Mouse (Mus musculus) regulatory T cell (primary cell): Measurements from ENCODE around the gene Zfp280d.

Source experiments
- in situ Hi-C: fragments of 300-600 bp; cut with MboI, MseI; formaldehyde crosslinking; loops from one replicate; pipeline ENCODE4 v1.15.1; 2025; ENCODE audit warnings: high pct_unique_total_duplicates

The Zfp280d gene

DNA sequence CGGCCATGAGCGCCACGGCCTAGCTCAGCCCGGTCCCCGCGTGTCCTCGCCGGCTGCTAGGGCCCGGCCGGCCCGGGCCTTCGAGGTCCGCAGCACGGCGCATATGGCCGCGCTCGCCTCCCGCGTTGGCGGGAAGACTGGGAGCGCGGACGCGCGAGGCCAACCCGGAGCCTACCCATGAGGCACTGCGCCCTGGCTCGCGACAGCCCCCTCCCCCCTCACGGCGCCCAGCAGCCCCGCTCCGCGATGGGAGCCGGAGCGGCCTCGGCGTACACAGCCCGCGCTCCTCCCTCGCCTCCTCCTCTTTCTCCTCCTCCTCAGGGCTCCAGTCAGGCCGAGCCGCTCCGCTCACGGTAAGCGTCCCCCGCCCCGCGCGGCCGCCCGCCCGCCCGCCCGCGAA, at the start of gene Zfp280d:
Gene Zfp280d, plus strand, starts transcription at position 184 of the 400 bp plus-strand sequence.
- in situ Hi-C loops: loop anchor here (5.0 kb wide), 1 partner anchor 48 kb away; no protein-coding TSS in a partner anchor

DNA sequence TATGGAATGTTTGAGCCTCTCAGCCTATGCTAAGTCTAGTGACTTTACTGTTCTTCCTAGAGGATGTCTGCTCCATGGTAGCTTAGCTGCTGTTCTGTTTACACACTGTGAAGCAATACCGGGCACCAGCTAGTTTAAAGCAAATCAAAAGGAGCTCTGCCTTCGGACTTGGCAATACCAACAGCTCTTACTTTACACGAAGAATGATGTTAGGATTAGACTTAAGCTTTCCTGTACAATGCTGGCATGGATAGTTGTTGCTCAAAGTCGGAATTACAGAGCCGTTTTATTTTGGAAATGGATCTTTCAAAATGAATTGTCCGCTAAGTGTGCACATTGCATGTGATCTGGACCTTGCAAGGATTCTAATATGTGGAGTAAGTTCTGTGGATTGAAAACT, 48.1 kb upstream of the Zfp280d start:
- in situ Hi-C loops: no loop called here

DNA sequence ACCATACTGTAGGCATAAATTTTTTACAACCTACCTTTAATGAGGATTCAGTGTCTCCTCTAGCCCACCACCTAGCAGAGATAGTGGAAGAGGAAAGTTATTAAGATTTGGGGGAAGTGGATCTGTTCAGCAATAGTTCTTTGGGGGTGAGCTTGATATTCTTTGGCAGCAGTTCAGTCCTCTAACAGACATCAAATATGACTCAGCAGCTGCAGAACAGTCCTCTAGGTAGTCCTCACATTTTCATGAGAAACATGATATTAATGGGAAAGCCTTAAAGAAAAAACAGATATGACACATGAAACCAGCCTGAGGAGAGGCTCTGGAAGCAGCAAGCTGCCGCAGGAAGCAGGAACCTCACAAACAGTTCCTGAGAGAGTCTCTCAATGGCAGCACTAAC, 22.0 kb upstream of the Zfp280d start:
- in situ Hi-C loops: no loop called here

DNA sequence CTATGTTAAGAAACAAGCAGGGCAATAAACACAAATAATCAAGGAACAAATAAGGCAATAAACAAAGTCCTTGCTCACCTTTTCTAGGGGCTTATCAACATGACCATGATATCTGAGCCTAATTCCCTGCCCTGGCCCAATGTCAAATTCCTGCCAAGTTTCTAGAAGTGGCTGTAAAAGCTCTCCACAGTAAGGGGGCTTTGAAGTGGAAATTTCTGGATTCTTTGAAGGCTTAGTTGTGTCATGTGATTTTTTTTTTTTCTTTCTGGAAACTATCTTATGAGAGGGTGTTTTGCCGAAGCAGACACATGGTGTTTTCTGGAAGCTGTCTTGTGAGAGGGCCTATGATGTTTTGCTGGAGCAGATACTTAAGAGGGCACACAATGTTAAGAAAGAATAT, 19.4 kb upstream of the Zfp280d start:
- in situ Hi-C loops: no loop called here

DNA sequence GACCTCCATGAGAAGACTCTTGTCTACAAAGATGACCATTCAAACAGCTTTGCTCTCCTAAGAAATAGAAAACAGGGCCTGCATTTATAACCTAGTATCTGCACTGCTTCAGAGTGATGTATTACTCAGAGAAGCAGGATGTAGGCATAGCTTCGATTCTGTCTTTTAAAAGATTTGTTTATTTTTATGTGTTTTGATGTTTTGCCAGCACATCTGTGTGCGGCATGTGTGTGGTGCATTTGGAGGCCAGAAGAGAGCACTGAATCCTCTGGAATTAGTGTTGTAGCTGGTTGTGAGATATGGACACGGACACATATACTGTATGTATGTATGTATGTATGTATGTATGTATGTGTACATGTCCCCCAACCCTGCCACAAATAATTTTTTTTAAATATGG, 18.0 kb upstream of the Zfp280d start:
- in situ Hi-C loops: no loop called here

DNA sequence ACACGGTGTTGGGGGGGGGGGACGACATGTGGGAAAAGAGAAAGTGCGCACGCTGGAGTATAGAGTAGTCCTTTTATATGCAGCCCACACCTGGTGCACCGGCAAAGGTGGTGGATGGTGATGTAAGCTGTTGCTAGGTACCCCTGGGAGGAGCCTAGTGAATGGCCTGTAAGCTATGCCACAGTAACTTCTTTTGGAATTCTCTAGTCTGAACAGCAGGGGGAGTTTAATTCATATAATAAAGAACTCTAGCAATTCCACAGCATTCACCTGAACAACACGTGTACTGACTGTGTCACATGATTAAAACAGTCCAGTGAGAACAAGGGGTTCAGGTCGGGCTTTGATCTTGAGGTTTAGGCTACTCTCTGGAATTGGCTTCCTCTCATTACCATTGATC, 14.3 kb upstream of the Zfp280d start:
- in situ Hi-C loops: no loop called here

DNA sequence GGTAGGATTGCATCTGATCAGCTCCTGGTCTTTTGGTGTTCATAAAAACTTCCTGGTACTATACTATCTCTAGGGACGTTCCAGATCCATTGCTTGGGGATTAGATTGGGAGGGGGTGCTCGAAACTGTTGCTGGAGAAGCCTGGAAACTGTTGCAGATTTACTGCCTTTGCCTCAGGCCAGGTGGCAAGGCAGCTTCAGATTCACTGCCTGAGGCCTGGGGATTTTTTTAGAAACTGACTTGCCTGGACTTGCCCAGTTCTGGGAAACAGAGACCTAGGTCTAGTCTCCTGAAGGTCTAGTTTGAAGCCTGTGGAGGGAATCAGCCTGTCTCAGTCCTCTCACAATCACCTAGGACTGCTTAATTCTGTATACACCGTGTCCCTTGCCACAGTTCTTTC, 9.8 kb upstream of the Zfp280d start:
- in situ Hi-C loops: no loop called here

DNA sequence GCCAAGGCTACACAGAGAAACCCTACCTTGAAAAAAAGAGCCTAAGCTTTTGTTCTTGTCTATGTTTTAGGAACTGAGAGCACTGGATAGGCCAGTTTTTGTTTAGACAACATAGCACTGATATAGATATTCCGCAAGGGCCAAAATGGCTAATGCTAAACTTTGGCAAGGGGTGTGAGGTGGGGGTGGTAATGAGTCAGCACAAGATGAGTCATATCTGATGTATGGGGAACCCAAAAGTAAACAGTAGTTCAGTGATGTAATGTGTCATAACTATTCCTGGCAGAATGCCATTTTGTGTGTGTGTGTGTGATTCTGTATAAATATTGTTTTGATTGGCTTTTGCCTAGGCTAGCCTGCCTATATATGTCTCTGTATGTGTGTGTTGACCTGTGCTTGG, 4.5 kb upstream of the Zfp280d start:
- in situ Hi-C loops: loop anchor here (5.0 kb wide), 1 partner anchor 52 kb away; no protein-coding TSS in a partner anchor

DNA sequence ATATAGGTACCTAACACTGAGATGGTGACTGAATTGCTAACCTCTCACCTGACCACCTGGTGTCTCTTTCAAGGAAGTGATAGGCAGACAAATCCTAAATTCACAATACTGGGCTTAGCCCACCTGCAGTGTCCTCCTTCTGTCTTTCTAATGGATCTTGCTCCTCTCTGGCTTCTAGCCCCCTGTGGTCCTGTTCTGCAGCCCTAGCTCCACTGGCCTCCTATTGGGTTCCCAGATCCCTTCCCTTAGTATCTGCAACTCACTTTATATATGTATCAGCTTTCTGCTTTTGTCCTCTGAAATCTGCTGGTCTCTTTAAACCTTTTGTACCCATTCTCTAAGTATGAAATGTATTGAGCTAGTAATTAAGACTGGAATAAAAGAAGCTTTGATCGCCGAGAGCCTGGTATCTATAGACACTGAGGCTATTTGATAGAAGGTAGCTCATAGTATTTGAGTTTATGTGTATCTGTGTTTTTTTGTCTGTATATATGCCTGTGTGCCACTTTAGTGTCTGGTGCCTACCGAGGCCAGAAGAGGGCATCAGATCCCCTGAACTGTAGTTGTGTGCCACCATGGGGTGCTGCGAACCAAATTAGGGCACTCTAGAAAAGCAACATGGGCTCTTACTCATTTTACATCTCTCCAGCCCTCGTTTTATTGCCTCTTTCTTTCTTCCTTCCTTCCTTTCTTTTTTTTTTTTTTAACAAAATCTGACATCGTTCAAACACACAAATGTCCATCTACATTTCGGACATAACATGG, 832 bp upstream of the Zfp280d start:
- in situ Hi-C loops: loop anchor here (5.0 kb wide), 1 partner anchor 48 kb away; no protein-coding TSS in a partner anchor

DNA sequence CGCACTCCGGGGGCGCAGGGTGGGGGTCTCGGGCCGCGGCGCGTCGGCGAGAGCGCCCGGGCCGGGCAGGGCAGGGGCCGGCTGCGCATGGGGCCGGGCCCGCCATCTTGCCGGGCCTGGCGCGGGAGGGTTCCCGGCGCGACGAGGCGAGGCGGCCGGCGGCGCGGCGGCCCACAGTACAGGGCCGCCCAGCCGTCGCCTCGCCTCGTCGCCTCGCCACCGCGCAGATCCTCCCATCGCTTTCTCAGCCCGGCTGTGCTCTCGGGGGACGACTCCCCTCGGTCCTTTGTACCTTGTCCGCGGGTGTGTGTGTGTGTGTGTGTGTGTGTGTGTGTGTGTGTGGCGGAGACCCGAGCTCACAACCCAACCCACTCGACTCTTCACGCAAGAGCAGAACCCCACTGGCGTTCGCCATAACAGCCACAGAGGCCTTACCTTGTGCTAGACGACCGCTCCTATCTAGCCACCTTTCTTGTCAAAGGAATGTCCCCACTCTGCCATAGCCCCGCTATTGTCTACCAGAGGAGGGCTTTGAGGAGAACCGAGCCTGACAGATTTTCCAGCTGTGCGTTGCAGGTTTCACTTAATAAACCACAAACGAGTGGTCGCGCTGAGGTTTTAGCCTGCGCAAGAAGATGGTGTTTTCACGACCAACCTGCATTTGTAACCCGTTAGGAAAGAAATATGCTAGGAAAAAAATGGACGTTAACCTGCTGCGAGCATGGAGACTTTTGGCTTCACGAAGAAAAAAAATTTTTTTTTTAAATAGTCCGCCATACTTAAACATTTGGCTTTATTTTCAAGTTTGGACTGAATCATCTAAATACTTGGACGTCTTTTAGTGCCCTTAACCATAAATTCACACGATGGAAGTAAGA, 680 bp downstream of the Zfp280d start:
- in situ Hi-C loops: no loop called here

DNA sequence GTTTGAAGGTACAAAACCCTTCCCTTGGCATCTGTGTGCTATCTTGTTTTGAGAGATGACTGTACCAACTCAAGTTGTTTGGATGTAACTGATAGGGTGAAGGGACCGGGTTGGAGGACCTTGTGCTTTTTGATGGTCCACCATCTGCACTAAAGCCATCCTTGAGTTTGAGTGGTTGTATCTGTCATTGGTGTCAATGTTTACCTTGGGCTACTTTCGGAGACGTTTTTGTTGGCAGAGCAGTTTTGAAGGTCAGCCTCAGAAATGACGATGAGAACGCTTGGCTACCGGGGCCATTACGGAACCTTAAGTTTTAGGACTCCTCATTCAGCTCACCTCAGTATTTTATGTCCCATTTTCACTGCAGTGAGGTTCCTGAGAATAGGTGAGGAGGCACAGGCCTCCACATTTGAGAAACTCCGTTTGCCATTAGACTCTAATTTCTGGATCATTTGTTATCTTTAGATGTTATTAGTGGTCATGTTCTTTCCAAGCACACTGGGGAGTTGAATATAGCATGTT, 1.4 kb downstream of the Zfp280d start:
- in situ Hi-C loops: no loop called here

DNA sequence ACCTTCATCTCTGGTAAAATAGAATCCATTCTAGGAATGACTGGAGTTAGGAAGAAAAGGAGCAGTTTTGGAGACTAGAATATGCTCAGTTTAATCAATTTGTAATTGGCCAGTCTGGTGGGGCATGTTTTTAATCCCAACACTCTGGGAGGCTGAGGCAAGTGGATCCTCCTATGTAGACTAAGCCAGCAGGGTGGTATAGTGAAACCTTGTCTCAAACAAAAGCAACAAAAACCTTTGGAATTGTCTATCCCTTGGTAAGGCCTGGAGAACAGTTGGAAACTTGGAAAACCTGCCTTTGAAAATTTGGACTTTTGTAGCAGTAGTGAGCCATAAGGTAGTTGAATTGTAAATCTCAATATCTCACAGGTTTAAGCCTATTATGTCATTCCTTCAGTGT, 2.3 kb downstream of the Zfp280d start:
- in situ Hi-C loops: no loop called here

DNA sequence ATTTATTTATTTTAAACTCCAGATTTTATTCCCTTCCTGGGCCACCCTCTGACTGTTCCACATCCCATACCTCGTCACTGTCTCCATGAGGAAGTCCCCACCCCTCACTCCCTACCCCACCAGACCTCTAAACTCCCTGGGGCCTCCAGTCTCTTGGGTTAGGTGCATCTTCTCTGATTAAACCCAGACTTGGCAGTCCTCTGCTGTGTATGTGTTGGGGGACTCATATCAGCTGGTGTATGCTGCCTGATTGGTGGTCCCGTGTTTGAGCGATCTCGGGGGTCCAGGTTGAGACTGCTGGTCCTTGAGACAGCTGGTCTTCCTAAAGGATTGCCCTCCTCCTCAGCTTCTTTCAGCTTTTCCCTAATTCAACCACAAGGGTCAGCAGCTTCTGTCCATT, 5.3 kb downstream of the Zfp280d start:
- in situ Hi-C loops: no loop called here

DNA sequence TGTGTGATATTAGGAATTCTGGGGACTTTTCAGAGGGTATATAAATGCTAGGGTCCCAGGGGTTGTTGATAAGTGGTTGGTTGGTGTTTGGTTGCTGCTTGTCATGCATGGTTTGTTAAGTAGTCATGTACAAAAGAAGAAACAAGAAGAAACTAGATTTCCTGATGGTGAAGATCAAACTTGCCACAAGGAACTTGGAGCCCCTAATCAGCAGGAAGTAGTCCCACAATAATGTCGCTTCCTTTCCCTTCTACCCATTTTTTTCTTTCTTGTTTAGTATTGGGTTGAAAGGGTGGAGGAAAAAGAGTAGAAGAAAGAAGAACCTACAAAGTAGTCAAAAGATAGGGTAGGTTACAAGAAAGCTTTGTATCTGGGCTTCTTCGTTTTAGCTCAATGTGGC, 13.0 kb downstream of the Zfp280d start:
- in situ Hi-C loops: no loop called here

DNA sequence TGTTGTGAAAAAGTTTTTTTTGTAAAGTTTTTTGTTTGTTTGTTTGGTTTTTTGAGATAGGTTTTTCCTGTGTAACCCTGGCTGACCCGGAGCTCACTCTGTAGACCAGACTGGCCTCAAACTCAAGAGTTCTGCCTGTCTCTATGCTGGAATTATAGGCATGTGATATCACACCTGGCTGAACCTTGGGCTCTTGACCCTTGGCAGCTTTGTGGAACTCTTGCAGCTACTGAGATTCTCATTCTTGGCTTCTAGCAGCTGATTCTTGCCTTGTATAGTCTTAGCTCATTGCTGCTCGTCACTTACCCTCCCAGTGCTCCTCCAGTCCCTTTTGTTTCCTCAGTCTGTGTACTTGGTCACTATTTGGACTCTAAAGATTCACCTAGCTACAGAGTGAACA, 13.6 kb downstream of the Zfp280d start:
- in situ Hi-C loops: no loop called here

DNA sequence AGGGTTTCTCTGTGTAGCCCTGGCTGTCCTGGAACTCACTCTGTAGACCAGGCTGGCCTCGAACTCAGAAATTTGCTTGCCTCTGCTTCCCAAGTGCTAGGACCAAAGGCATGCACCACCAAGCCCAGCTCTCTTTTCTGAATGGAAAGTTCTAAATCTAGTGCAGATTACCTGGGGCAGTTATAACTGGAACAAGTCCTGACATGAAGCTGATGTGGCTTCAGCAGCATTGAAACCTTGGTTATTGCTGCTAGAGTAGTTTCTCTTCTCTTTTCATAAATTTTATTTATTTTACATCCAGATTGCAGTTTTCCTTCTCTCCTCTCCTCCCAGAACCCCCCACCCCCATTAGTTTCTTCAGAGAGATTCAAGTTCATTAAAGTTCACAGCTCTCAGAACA, 14.4 kb downstream of the Zfp280d start:
- in situ Hi-C loops: no loop called here

DNA sequence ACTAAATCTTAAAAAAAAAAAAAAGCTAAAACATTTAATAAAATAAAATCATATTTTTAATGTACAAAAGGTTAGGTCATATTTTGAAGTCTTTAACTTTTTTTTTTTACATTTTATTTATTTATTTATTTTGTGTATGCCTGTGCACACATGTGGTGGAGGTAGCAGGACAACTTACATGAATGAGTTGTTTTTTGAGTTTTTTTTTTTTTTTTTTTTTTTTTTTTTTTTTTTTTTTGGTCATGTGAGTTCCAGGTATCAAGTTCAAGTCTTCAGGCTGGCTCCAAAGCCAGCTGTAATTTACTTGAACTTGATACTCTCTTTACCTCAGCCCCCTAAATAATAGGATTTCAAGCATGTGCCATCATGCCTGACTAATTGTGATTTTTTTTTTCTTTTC, 19.4 kb downstream of the Zfp280d start:
- in situ Hi-C loops: no loop called here

DNA sequence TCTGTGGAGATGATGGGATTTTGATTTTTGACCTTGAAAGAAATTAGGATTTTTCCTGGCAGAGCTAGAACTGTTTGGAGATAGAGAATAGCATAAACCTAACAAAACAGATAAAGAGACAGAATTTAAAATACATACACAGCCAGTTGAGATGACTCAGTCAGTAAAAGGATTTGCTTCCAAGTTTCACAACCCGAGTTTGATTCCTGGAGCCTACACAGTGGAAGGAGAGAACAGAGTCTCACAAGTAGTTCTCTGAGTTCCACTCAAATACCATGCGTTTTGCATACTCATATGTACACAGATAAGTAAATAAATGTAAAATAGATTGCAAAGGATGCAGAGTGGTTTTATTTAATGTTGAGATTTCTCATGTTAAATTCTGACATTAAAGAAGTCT, 35.1 kb downstream of the Zfp280d start:
- in situ Hi-C loops: no loop called here

DNA sequence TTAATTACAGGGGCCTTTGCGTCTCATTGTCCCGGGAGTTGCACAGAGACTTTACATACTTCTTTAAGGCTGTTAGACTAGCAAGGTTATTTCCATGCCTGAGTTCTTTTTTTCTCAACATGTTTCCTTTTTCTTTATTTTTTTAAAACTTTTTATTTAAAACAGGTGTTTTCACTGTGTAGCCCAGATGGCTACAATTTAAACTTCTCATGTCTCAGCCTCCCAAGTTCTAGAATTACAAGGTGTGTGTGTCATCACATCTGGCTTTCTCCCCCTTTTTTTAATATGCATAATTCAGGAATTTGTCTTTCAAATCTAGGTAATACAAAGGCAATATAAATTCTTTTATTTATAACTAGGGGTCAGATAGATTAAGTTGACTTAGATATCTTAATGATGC, 58.6 kb downstream of the Zfp280d start:
- in situ Hi-C loops: no loop called here

DNA sequence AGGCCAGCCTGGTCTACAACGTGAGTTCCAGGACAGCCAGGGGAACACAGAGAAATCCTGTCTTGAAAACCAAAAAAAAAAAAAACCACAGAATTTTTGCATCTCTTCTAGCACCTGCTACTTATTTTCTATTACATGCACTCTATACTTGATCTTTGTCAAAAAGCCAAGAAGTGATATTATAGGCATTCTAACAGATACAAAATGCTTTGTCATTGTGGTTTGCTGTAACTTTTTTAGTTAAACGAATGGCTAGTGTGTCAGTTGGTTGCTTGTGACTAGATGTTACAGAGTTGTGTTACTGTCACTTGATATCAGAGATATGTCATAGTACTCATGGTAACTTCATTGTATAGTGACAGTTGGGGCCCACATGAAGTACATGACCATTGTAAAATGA, 61.4 kb downstream of the Zfp280d start:
- in situ Hi-C loops: no loop called here

DNA sequence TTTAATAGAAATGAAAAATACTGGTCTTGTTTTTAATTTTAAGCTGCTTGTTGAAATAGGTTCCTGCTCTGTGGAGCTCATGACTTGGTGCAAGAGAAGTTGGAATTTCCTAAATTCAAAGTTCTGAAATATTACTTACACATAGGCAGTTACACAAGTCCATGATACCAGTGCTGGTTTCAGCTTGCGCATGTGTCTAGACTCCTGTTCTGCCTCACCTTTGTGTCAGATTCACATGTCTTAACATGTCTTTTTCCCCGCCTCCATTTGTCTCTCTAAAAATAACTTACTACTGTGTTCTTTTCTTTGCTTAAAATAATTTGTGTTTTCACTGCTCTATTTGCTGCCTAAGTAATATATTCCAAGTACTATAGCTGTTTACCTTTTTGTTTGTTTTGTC, 64.5 kb downstream of the Zfp280d start:
- in situ Hi-C loops: no loop called here

DNA sequence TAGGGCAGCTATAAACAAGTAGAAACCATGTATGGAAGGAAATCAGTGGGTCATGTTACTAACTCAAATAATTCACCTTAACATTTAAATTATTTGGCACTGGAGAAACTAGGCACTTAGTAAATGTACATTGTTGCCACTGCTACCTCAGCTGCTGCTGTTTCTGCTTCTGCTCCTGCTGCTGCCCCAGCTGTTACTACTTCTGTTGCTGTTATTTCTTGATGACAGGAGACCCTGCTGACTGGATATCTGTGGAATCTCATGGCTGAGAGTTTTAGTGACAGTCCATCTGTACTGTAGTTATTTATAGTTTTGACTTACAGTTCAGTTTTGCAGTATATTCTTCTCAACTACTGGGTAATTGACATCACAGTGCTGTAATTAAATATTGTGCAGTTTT, 69.2 kb downstream of the Zfp280d start:
- in situ Hi-C loops: no loop called here

DNA sequence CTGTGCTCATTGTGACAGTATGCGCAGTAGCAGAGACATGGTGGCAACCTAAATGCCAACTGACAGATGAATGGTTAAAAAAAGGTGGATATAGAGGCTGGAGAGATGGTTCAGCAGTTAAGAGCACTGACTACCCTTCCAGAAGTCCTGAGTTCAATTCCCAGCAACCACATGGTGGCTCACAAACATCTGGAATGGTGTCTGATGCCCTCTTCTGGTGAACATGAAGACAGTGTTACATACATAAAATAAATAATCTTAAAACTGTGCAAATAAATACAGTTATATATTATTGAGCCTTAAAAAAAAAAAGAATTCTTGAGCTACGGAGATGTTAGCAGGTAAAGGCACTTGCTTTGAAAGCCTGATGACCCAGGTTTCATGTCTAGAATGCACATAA, 97.7 kb downstream of the Zfp280d start:
- in situ Hi-C loops: loop anchor here (10.0 kb wide), 1 partner anchor 62 kb away; the partner anchor contains the start of gene Mns1
